Mouse (Mus musculus): ENCODE measurements around the gene Gm6993. TPM values are rescaled to one million over a fixed set of nuclear protein-coding genes. Genes with fewer than 3 reads are reported as not detected.

The Gm6993 gene
- polyA plus RNA-seq, 1 experiment from 2014 or later, result not detected

- H3K27me3 ChIP-seq (replicated peaks; ENCODE audit: control insufficient read depth, insufficient read depth, low read length), result no peaks in the 10 kb centered on the region
- no peaks in the 10 kb centered on the region for H3K9me3 ChIP-seq (ENCODE audit: control insufficient read depth, low read length)
- H3K9ac ChIP-seq (ENCODE audit: low read depth, low read length), result no peak overlapping the region
- no peaks in the 10 kb centered on the region for H3K4me1 ChIP-seq (ENCODE audit: control insufficient read depth, insufficient read depth, low read depth, low read length)
- H3K36me3 ChIP-seq (ENCODE audit: control insufficient read depth, insufficient read depth, low read length), result no peaks in the 10 kb centered on the region
- ATAC-seq, result no peak
- WGBS, result 93% methylated on average over 7 of the region's 7 CpGs
- H3K4me2 ChIP-seq (ENCODE audit: low read length), result no peak overlapping the region
- H3K4me3 ChIP-seq (ENCODE audit: low read length), result no peak overlapping the region
- H3K27ac ChIP-seq (ENCODE audit: low read depth, low read length), result no peak overlapping the region
Observed at GRCm38 (mm10) chr12:31273646-31274045, 33.1 kb downstream of the Gm6993 start.

GRCm38 (mm10) chr12:31275411-31275810 lies 34.8 kb downstream of the Gm6993 start:
- Histone ChIP-seq H3K9ac (ENCODE audit: low read depth, low read length) (no peak overlapping the region), H3K27ac (ENCODE audit: low read depth, low read length) (no peak overlapping the region), H3K4me1 (ENCODE audit: control insufficient read depth, insufficient read depth, low read depth, low read length) (no peaks in the 10 kb centered on the region), H3K4me2 (ENCODE audit: low read length) (no peak overlapping the region), H3K4me3 (ENCODE audit: low read length) (no peak overlapping the region), H3K27me3 (replicated peaks; ENCODE audit: control insufficient read depth, insufficient read depth, low read length) (no peaks in the 10 kb centered on the region), H3K36me3 (ENCODE audit: control insufficient read depth, insufficient read depth, low read length) (no peaks in the 10 kb centered on the region), H3K9me3 (ENCODE audit: control insufficient read depth, low read length) (no peaks in the 10 kb centered on the region)
- ATAC-seq, result no peak
- 88% methylated on average over 10 of the region's 10 CpGs for WGBS

GRCm38 (mm10) chr12:31278270-31278669 lies 37.7 kb downstream of the Gm6993 start:
- Histone ChIP-seq H3K4me2 (ENCODE audit: low read length) (no peak overlapping the region), H3K9ac (ENCODE audit: low read depth, low read length) (no peak overlapping the region), H3K36me3 (ENCODE audit: control insufficient read depth, insufficient read depth, low read length) (no peaks in the 10 kb centered on the region), H3K27ac (ENCODE audit: low read depth, low read length) (no peak overlapping the region), H3K4me3 (ENCODE audit: low read length) (no peak overlapping the region), H3K27me3 (replicated peaks; ENCODE audit: control insufficient read depth, insufficient read depth, low read length) (no peaks in the 10 kb centered on the region), H3K4me1 (ENCODE audit: control insufficient read depth, insufficient read depth, low read depth, low read length) (no peaks in the 10 kb centered on the region), H3K9me3 (ENCODE audit: control insufficient read depth, low read length) (no peaks in the 10 kb centered on the region)
- no peak for ATAC-seq
- 96% methylated on average over 11 of the region's 11 CpGs for WGBS

GRCm38 (mm10) chr12:31280318-31280717 lies 39.7 kb downstream of the Gm6993 start:
- H3K4me2 ChIP-seq (ENCODE audit: low read length), result no peak overlapping the region
- H3K36me3 ChIP-seq (ENCODE audit: control insufficient read depth, insufficient read depth, low read length), result no peaks in the 10 kb centered on the region
- H3K4me1 ChIP-seq (ENCODE audit: control insufficient read depth, insufficient read depth, low read depth, low read length), result no peaks in the 10 kb centered on the region
- H3K27ac ChIP-seq (ENCODE audit: low read depth, low read length), result no peak overlapping the region
- no peaks in the 10 kb centered on the region for H3K9me3 ChIP-seq (ENCODE audit: control insufficient read depth, low read length)
- no peak for ATAC-seq
- no peak overlapping the region for H3K9ac ChIP-seq (ENCODE audit: low read depth, low read length)
- H3K27me3 ChIP-seq (replicated peaks; ENCODE audit: control insufficient read depth, insufficient read depth, low read length), result no peaks in the 10 kb centered on the region
- 89% methylated on average over 7 of the region's 7 CpGs for WGBS
- H3K4me3 ChIP-seq (ENCODE audit: low read length), result no peak overlapping the region

- no peak overlapping the region for H3K4me2 ChIP-seq (ENCODE audit: low read length)
- H3K27ac ChIP-seq (ENCODE audit: low read depth, low read length), result no peak overlapping the region
- H3K9ac ChIP-seq (ENCODE audit: low read depth, low read length), result no peak overlapping the region
- no peaks in the 10 kb centered on the region for H3K36me3 ChIP-seq (ENCODE audit: control insufficient read depth, insufficient read depth, low read length)
- ATAC-seq, result no peak
- 52% methylated on average over 9 of the region's 9 CpGs for WGBS
- H3K9me3 ChIP-seq (ENCODE audit: control insufficient read depth, low read length), result no peaks in the 10 kb centered on the region
- H3K4me3 ChIP-seq (ENCODE audit: low read length), result no peak overlapping the region
- no peaks in the 10 kb centered on the region for H3K4me1 ChIP-seq (ENCODE audit: control insufficient read depth, insufficient read depth, low read depth, low read length)
- no peaks in the 10 kb centered on the region for H3K27me3 ChIP-seq (replicated peaks; ENCODE audit: control insufficient read depth, insufficient read depth, low read length)
Observed at GRCm38 (mm10) chr12:31281100-31281591, 40.6 kb downstream of the Gm6993 start.

- 86% methylated on average over 5 of the region's 5 CpGs for WGBS
- no peak for ATAC-seq
- Histone ChIP-seq H3K4me1 (ENCODE audit: control insufficient read depth, insufficient read depth, low read depth, low read length) (no peaks in the 10 kb centered on the region), H3K4me3 (ENCODE audit: low read length) (no peak overlapping the region), H3K9me3 (ENCODE audit: control insufficient read depth, low read length) (no peaks in the 10 kb centered on the region), H3K4me2 (ENCODE audit: low read length) (no peak overlapping the region), H3K27me3 (replicated peaks; ENCODE audit: control insufficient read depth, insufficient read depth, low read length) (no peaks in the 10 kb centered on the region), H3K9ac (ENCODE audit: low read depth, low read length) (no peak overlapping the region), H3K27ac (ENCODE audit: low read depth, low read length) (no peak overlapping the region), H3K36me3 (ENCODE audit: control insufficient read depth, insufficient read depth, low read length) (no peaks in the 10 kb centered on the region)
Observed at GRCm38 (mm10) chr12:31282241-31282640, 41.7 kb downstream of the Gm6993 start.

GRCm38 (mm10) chr12:31283131-31283530 lies 42.6 kb downstream of the Gm6993 start:
- Histone ChIP-seq H3K4me3 (ENCODE audit: low read length) (no peak overlapping the region), H3K4me1 (ENCODE audit: control insufficient read depth, insufficient read depth, low read depth, low read length) (no peaks in the 10 kb centered on the region), H3K27me3 (replicated peaks; ENCODE audit: control insufficient read depth, insufficient read depth, low read length) (no peaks in the 10 kb centered on the region), H3K27ac (ENCODE audit: low read depth, low read length) (no peak overlapping the region), H3K9ac (ENCODE audit: low read depth, low read length) (no peak overlapping the region), H3K4me2 (ENCODE audit: low read length) (no peak overlapping the region), H3K9me3 (ENCODE audit: control insufficient read depth, low read length) (no peaks in the 10 kb centered on the region), H3K36me3 (ENCODE audit: control insufficient read depth, insufficient read depth, low read length) (no peaks in the 10 kb centered on the region)
- 86% methylated on average over 4 of the region's 4 CpGs for WGBS
- ATAC-seq, result no peak

- Histone ChIP-seq H3K4me2 (ENCODE audit: low read length) (no peak overlapping the region), H3K36me3 (ENCODE audit: control insufficient read depth, insufficient read depth, low read length) (no peaks in the 10 kb centered on the region), H3K27me3 (replicated peaks; ENCODE audit: control insufficient read depth, insufficient read depth, low read length) (no peaks in the 10 kb centered on the region), H3K4me1 (ENCODE audit: control insufficient read depth, insufficient read depth, low read depth, low read length) (no peaks in the 10 kb centered on the region), H3K9me3 (ENCODE audit: control insufficient read depth, low read length) (no peaks in the 10 kb centered on the region), H3K9ac (ENCODE audit: low read depth, low read length) (no peak overlapping the region), H3K4me3 (ENCODE audit: low read length) (no peak overlapping the region), H3K27ac (ENCODE audit: low read depth, low read length) (no peak overlapping the region)
- no peak for ATAC-seq
- 88% methylated on average over 4 of the region's 4 CpGs for WGBS
Observed at GRCm38 (mm10) chr12:31283617-31284136, 43.1 kb downstream of the Gm6993 start.

GRCm38 (mm10) chr12:31289046-31289445 lies 48.5 kb downstream of the Gm6993 start:
- H3K9me3 ChIP-seq (ENCODE audit: control insufficient read depth, low read length), result no peaks in the 10 kb centered on the region
- no peaks in the 10 kb centered on the region for H3K27me3 ChIP-seq (replicated peaks; ENCODE audit: control insufficient read depth, insufficient read depth, low read length)
- no peak for ATAC-seq

More at GRCm38 (mm10) chr12:31289046-31289445, 48.5 kb downstream of the Gm6993 start:
- H3K4me2 ChIP-seq (ENCODE audit: low read length), result no peak overlapping the region
- no peak overlapping the region for H3K4me3 ChIP-seq (ENCODE audit: low read length)
- no peak overlapping the region for H3K9ac ChIP-seq (ENCODE audit: low read depth, low read length)
- no peaks in the 10 kb centered on the region for H3K36me3 ChIP-seq (ENCODE audit: control insufficient read depth, insufficient read depth, low read length)
- 95% methylated on average over 10 of the region's 10 CpGs for WGBS
- no peak overlapping the region for H3K27ac ChIP-seq (ENCODE audit: low read depth, low read length)
- no peaks in the 10 kb centered on the region for H3K4me1 ChIP-seq (ENCODE audit: control insufficient read depth, insufficient read depth, low read depth, low read length)
